Mouse (Mus musculus): ENCODE data around the gene Tpcn1. TPM values are rescaled to one million over a fixed set of nuclear protein-coding genes. Genes with fewer than 3 reads are reported as not detected.

Gene Tpcn1
- polyA plus RNA-seq, 1 experiment from 2014 or later = 12.4 TPM

DNA sequence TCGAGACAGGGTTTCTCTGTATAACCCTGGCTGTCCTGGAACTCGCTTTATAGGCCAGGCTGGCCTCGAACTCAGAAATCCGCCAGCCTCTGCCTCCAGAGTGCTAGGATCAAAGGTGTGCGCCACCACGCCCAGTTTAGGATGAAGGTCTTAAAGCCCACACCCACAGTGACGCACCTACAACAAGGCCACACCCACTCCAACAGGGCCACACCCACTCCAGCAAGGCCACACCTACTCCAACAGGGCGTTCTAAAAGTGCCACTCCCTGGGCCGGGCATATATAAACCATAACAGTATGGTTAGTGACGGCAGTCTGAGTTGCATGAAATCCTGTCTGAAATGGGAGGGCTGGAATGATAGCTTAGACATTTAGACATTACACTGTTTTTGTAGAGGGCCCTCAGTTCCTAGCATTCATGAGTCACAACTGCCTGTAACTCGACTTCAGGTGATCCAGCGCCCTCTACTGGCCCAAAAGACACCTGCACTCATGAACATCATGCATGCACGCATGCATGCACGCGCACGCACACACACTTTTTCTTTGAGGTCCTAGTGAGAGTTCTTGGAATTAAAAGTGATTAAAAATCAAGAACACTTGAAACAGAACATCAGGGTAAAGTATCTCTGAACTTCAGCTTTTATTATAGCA lies 2.0 kb upstream of the Tpcn1 start:
- Histone ChIP-seq H3K9ac (no peak overlapping the region), H3K4me3 (no peak overlapping the region), H3K36me3 (no peaks in the 10 kb centered on the region), H3K4me1 (replicated peaks) (peaks cover 28% of the 10 kb centered on the region), H3K4me2 (no peak overlapping the region), H3K27ac (no peak overlapping the region), H3K9me3 (replicated peaks) (no peaks in the 10 kb centered on the region), H3K27me3 (no peaks in the 10 kb centered on the region)
- no peak for ATAC-seq (replicated peaks; ENCODE audit: insufficient number of reproducible peaks, insufficient read depth, low FRiP score, low read depth)
- 70% methylated on average over 16 of the region's 16 CpGs for WGBS

DNA sequence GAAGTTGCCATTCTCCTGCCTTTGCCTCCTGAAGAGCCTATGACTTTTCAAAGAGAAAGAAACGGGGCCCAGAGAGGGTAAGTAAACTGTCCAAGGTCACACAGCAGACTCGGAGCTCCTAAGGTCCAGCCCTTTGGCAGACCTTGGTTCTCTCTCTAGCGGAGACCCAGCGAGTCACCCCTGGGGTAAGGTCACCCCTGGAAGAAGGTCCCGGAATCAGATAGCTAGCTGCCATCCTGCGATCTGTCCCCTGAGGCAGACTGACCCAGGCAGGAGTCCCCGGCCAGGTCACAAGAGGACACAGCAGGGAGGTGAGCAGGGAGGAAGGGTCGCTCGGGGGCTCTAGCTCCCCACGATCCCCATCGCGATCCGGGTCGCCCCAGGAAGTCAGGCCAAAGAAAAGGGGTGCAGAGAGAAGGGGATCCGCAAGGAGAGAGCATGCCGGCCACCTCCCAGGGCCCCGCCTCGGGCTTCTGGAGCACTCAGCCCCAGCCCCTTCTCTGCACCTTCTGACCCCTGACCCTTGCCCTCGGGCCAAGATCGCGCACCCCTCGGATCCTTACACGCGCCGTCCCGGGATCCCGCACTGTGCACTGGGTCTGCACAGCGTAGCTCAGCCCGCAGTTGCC lies 419 bp downstream of the Tpcn1 start:
- Histone ChIP-seq H3K4me3 (peak overlapping the region; percentile 91), H3K27me3 (no peaks in the 10 kb centered on the region), H3K27ac (peak overlapping the region; percentile 81), H3K9me3 (replicated peaks) (no peaks in the 10 kb centered on the region), H3K4me2 (peak overlapping the region; percentile 97), H3K9ac (peak overlapping the region; percentile 86), H3K36me3 (peaks cover 5% of the 10 kb centered on the region; the same call in 1 of the 2 replicates), H3K4me1 (replicated peaks) (peaks cover 28% of the 10 kb centered on the region)
- WGBS = 3% methylated on average over 29 of the region's 29 CpGs
- ATAC-seq (replicated peaks; ENCODE audit: insufficient number of reproducible peaks, insufficient read depth, low FRiP score, low read depth) = no peak; the same call in 1 of the 2 replicates

DNA sequence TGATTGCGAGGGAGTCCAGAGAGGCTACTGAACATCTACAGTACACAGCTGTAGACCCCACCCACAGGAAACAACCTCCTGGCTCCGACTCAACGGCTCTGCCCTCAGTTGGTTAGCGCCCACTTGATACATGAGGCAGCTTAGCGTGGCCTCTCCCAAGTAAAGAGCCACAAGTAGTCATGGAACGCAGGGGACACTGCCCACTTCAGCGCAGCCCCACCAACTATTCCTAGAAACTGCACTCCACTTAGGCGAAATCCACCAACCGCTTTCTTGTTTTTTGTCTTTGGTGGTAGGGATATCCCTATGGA lies 902 bp downstream of the Tpcn1 start:
- no peak for ATAC-seq (replicated peaks; ENCODE audit: insufficient number of reproducible peaks, insufficient read depth, low FRiP score, low read depth)
- 18% methylated on average over 9 of the region's 9 CpGs for WGBS
- H3K4me3 ChIP-seq = peak overlapping the region; percentile 91

DNA sequence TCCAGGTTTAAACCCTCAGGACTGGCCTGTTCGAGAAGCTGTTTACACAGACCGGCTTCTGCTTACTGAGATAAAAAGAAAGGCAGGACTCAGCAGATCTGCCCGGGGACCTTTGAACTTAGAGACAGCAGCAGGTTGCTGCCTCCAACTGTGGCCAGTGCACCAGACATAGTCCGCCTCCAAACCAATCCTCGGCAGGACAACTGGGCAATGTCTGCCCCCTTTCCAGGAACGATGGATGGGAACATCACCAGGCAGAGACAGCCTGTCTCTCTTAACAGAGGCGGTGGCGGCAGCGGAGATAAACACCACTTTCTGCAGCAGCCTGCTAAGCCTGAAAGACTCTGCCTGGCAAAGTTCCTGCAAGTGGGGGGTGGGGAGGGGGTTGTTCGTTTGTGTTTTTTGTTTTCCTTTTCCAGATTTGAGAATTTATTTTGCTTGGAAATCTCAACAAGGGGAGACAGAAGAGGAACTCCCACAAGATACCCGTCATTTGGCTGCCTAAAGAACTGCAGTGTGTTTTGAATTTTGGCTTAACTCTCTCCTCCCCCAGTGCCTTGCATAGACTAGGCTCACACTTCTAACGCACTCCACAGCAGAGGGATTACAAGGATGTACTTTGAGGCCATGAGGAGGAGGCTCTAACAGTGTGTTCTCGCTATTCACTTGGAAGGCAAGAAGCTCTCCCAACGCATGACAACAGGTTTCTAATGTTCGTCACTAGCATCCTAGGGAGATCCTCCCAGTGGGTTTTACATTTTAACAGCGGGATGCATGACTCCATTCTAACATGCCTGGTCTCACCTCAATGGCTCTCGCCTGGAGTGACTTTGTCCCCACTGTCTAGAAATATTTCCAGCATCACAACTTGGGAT lies 1.5 kb downstream of the Tpcn1 start:
- Histone ChIP-seq H3K4me2 (peak overlapping the region; percentile 97), H3K4me3 (peak overlapping the region; percentile 91), H3K9me3 (replicated peaks) (no peaks in the 10 kb centered on the region), H3K36me3 (peaks cover 5% of the 10 kb centered on the region; the same call in 1 of the 2 replicates), H3K9ac (peak overlapping the region; percentile 86), H3K4me1 (replicated peaks) (peaks cover 31% of the 10 kb centered on the region), H3K27ac (peak overlapping the region; percentile 81), H3K27me3 (no peaks in the 10 kb centered on the region)
- ATAC-seq (replicated peaks; ENCODE audit: insufficient number of reproducible peaks, insufficient read depth, low FRiP score, low read depth) = no peak
- WGBS = 6% methylated on average over 17 of the region's 17 CpGs

More for the DNA sequence above, 902 bp downstream of the Tpcn1 start:
- H3K27ac ChIP-seq = peak overlapping the region; percentile 81
- H3K36me3 ChIP-seq = peaks cover 5% of the 10 kb centered on the region; the same call in 1 of the 2 replicates
- no peaks in the 10 kb centered on the region for H3K27me3 ChIP-seq
- H3K4me1 ChIP-seq (replicated peaks) = peaks cover 28% of the 10 kb centered on the region
- H3K9me3 ChIP-seq (replicated peaks) = no peaks in the 10 kb centered on the region
- H3K4me2 ChIP-seq = peak overlapping the region; percentile 97
- peak overlapping the region; percentile 86; the same call in 1 of the 2 replicates for H3K9ac ChIP-seq

DNA sequence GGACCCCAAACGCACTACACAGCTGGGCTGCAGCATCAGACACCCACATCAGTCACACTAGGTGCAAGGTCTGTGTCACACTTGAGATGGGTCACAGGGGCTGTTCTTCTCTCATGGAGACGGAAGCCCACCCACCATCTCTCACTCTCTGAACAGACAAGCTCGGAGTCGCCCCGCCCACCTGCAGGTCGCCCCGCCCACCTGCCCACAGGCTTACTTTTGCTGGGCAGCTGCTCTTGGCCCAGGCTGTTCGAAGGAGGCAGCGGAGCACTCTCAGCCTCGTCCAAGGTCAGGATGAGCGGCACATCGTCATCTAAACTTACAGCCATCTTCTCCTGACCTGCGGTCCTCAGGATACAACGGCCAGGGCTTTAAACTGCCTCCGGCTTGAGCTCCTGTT lies 3.5 kb downstream of the Tpcn1 start:
- 62% methylated on average over 15 of the region's 15 CpGs for WGBS
- Histone ChIP-seq H3K4me1 (replicated peaks) (peaks cover 38% of the 10 kb centered on the region), H3K9ac (no peak overlapping the region)

DNA sequence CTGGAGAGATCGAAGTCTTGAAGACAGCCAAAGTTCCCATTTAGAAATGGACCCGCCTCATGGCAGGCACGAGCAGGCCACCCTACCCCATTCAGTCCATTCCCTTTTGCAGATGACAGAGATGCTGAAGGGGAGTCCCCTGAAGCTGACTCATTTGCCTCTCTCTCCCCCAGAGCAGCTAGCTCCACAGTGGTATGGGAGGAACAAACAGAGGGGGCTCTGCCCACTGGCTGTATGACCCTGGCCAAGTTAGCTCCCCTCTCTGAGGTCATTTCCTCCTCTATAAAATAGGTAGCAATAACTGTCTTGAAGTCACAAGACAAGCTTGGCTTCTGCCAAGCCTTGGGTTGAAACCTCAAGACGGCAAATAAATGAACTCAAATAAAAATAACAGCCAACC lies 5.0 kb downstream of the Tpcn1 start:
- no peak overlapping the region for H3K27ac ChIP-seq
- H3K4me3 ChIP-seq = no peak overlapping the region
- H3K9ac ChIP-seq = no peak overlapping the region
- no peak overlapping the region for H3K4me2 ChIP-seq
- no peak for ATAC-seq (replicated peaks; ENCODE audit: insufficient number of reproducible peaks, insufficient read depth, low FRiP score, low read depth)
- H3K4me1 ChIP-seq (replicated peaks) = peaks cover 48% of the 10 kb centered on the region
- no peaks in the 10 kb centered on the region for H3K27me3 ChIP-seq
- peaks cover 7% of the 10 kb centered on the region; the same call in 1 of the 2 replicates for H3K36me3 ChIP-seq
- H3K9me3 ChIP-seq (replicated peaks) = no peaks in the 10 kb centered on the region
- WGBS = 89% methylated on average over 4 of the region's 4 CpGs

More for the DNA sequence above, 3.5 kb downstream of the Tpcn1 start:
- Histone ChIP-seq H3K4me2 (no peak overlapping the region), H3K27me3 (no peaks in the 10 kb centered on the region), H3K36me3 (peaks cover 7% of the 10 kb centered on the region; the same call in 1 of the 2 replicates), H3K27ac (no peak overlapping the region), H3K4me3 (no peak overlapping the region), H3K9me3 (replicated peaks) (no peaks in the 10 kb centered on the region)
- no peak for ATAC-seq (replicated peaks; ENCODE audit: insufficient number of reproducible peaks, insufficient read depth, low FRiP score, low read depth)

- ATAC-seq (replicated peaks; ENCODE audit: insufficient number of reproducible peaks, insufficient read depth, low FRiP score, low read depth) = no peak
- whole genome bisulfite sequencing = 64% methylated on average over 9 of the region's 9 CpGs
- Histone ChIP-seq H3K4me2 (no peak overlapping the region), H3K27me3 (no peaks in the 10 kb centered on the region), H3K9ac (no peak overlapping the region), H3K4me3 (no peak overlapping the region), H3K9me3 (replicated peaks) (no peaks in the 10 kb centered on the region), H3K4me1 (replicated peaks) (peaks cover 48% of the 10 kb centered on the region), H3K27ac (no peak overlapping the region), H3K36me3 (peaks cover 7% of the 10 kb centered on the region; the same call in 1 of the 2 replicates)
Measured at GRCm38 (mm10) chr5:120582002-120582401, 6.5 kb downstream of the Tpcn1 start.

DNA sequence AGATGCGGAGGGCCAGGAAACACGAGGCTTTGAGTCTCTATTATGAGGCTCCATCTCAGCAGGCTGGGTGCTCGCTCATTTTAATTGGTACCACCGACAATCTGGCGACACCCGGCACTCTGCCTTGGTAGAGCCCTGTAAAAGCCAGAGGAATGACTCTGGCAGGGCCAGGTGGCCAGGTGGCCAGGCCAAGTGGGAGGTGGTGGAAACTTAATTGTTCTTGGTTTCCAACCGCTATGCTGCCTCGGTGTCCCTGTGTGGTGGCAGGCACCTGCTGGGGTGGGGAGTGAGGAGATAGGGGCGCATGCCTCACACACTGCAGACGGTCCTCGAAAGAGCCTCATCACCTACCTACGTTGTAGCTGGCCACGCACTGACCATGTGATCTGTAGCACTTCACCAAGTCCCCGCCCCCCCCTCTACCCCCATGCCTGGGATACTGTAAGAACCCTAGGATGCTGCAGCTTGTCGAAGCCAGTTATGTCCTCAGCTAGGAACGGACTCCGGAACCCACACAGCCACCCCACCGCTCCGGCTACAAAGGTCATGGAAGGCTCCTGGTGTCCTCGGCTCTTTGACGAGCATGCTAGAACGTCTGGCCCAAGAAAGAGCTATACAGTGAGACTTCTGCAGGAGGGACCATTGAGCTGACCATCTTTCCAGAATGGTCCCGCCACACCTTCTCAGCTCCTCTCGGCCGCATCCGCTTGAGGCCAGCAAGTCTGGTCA lies 8.4 kb downstream of the Tpcn1 start:
- Histone ChIP-seq H3K4me3 (no peak overlapping the region), H3K4me1 (replicated peaks) (peaks cover 41% of the 10 kb centered on the region), H3K27me3 (no peaks in the 10 kb centered on the region), H3K4me2 (peak overlapping the region; percentile 35; the same call in 1 of the 2 replicates), H3K27ac (no peak overlapping the region), H3K9me3 (replicated peaks) (no peaks in the 10 kb centered on the region), H3K9ac (no peak overlapping the region), H3K36me3 (peaks cover 7% of the 10 kb centered on the region; the same call in 1 of the 2 replicates)
- 88% methylated on average over 26 of the region's 26 CpGs for WGBS
- ATAC-seq (replicated peaks; ENCODE audit: insufficient number of reproducible peaks, insufficient read depth, low FRiP score, low read depth) = no peak

GRCm38 (mm10) chr5:120579211-120579897 lies 9.1 kb downstream of the Tpcn1 start:
- peaks cover 41% of the 10 kb centered on the region for H3K4me1 ChIP-seq (replicated peaks)
- 54% methylated on average over 26 of the region's 26 CpGs for WGBS
- H3K27ac ChIP-seq = peak overlapping the region; percentile 69
- H3K27me3 ChIP-seq = no peaks in the 10 kb centered on the region
- H3K4me2 ChIP-seq = peak overlapping the region; percentile 35
- no peak for ATAC-seq (replicated peaks; ENCODE audit: insufficient number of reproducible peaks, insufficient read depth, low FRiP score, low read depth)
- no peak overlapping the region for H3K4me3 ChIP-seq
- H3K36me3 ChIP-seq = peaks cover 7% of the 10 kb centered on the region; the same call in 1 of the 2 replicates
- H3K9me3 ChIP-seq (replicated peaks) = no peaks in the 10 kb centered on the region
- no peak overlapping the region for H3K9ac ChIP-seq

DNA sequence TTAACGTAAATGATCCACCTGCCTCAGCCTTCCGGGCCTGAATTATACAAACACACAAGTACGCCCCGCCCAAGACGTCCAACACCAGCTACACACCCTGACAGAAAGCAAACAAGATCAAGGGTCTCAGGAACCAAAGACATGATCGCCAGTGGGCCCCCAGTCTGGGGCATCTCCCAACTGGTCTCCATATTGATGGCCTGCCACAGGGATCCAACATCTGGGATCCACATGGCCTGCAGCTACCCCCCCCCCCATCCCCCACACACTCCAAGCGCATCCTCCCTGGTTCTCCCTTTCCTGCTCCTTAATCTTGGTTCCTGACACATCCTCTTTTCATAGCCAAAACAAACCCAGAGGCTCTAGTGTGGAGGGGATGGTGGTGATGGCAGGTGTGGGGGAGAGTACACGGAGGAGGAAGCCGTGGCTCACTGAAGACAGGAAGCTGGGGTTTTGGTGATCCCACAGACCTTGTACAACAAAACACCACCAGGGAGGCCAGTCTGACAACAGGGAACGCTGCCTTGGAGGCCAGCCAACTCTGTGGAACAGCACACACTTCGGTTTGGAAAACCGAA lies 9.9 kb downstream of the Tpcn1 start:
- H3K9me3 ChIP-seq (replicated peaks) = no peaks in the 10 kb centered on the region
- no peaks in the 10 kb centered on the region for H3K27me3 ChIP-seq
- peak; percentile 53; the same call in 1 of the 2 replicates for ATAC-seq (replicated peaks; ENCODE audit: insufficient number of reproducible peaks, insufficient read depth, low FRiP score, low read depth)
- peaks cover 41% of the 10 kb centered on the region for H3K4me1 ChIP-seq (replicated peaks)
- H3K27ac ChIP-seq = peak overlapping the region; percentile 69
- H3K4me3 ChIP-seq = no peak overlapping the region
- no peak overlapping the region for H3K9ac ChIP-seq
- H3K36me3 ChIP-seq = peaks cover 3% of the 10 kb centered on the region; the same call in 1 of the 2 replicates
- WGBS = 46% methylated on average over 12 of the region's 12 CpGs
- peak overlapping the region; percentile 35 for H3K4me2 ChIP-seq
